Mouse (Mus musculus): ENCODE measurements around the gene Duox1.

- TF ChIP-seq CTCF (IDR thresholded peaks at IDR 0.05) (no peak), EP300 (IDR thresholded peaks at IDR 0.05; ENCODE audit: insufficient read depth, low read depth, low read length) (no peak)
Measured at GRCm38 (mm10) chr2:122351156-122351930, 35.9 kb downstream of the Duox1 start.
